Mouse (Mus musculus) intestine, embryonic 14.5 days (tissue): Measurements from ENCODE around the gene Crip3. TPM values are rescaled to one million over a fixed set of nuclear protein-coding genes. Genes with fewer than 3 reads are reported as not detected.

Source experiments
- ATAC-seq: fragments of 200-750 bp; cut with Nextera tagmentation; replicated peaks from 2 replicates; pipeline ENCODE4 v1.8.0; 2017; ENCODE audit warnings: low read depth, moderate number of reproducible peaks, moderate TSS enrichment, moderate library complexity; ENCODE audit not compliant: low FRiP score, low TSS enrichment
- DNase-seq: peaks from one replicate; pipeline ENCODE4 v3.0.0-alpha.2; 2018; ENCODE audit warnings: low spot score
- H3K27ac ChIP-seq: fragments of 300-500 bp; sonication (generic); 2 replicates; pipeline ENCODE4 v1.5.1; 2014; ENCODE audit warnings: low read depth, mild to moderate bottlenecking, control low read depth
- H3K27me3 ChIP-seq: fragments of 300-500 bp; sonication (generic); replicated peaks from 2 replicates; pipeline ENCODE4 v1.6.1; 2014; ENCODE audit warnings: low read length, control low read depth; ENCODE audit not compliant: control insufficient read depth, insufficient read depth
- H3K36me3 ChIP-seq: fragments of 300-500 bp; sonication (generic); 2 replicates; pipeline ENCODE4 v1.6.1; 2014; ENCODE audit warnings: low read length, control low read depth; ENCODE audit not compliant: control insufficient read depth, insufficient read depth
- H3K4me1 ChIP-seq: fragments of 300-500 bp; sonication (generic); replicated peaks from 2 replicates; pipeline ENCODE4 v1.6.1; 2014; ENCODE audit warnings: low read length, control low read depth, mixed read lengths; ENCODE audit not compliant: control insufficient read depth, insufficient read depth
- H3K4me2 ChIP-seq: fragments of 300-500 bp; sonication (generic); 2 replicates; pipeline ENCODE4 v1.6.1; 2014; ENCODE audit warnings: low read length
- H3K4me3 ChIP-seq: fragments of 300-500 bp; sonication (generic); 2 replicates; pipeline ENCODE4 v1.5.1; 2014; ENCODE audit warnings: low read depth, low read length, control low read depth, mixed read lengths
- H3K9ac ChIP-seq: fragments of 300-500 bp; sonication (generic); 2 replicates; pipeline ENCODE4 v1.6.1; 2014; ENCODE audit warnings: mild to moderate bottlenecking, low read length
- H3K9me3 ChIP-seq: fragments of 300-500 bp; sonication (generic); 2 replicates; pipeline ENCODE4 v1.6.1; 2016; ENCODE audit warnings: low read length, control low read depth; ENCODE audit not compliant: control insufficient read depth
- WGBS: fragments of 180-500 bp; shearing (Covaris S2); extraction: QIAGEN DNeasy Blood & Tissue Kit; methylation state at CpG from one replicate; pipeline ENCODE4 v1.1.7; 2014; 5-methylcytosine and 5-hydroxymethylcytosine counted together
- polyA plus RNA-seq: library from polyadenylated mRNA; unstranded; fragments of >200 nt; fragmentation: Nextera tagmentation; extraction: Ambion mirVana; gene quantifications from 2 replicates; pipeline ENCODE4 v1.2.1, GENCODE M21; 2014

The Crip3 gene
- polyA plus RNA-seq, 1 experiment from 2014 or later: 0.57 TPM

- Histone ChIP-seq H3K4me3 (no peak overlapping the region), H3K9ac (no peak overlapping the region), H3K4me1 (peaks cover 7% of the 10 kb centered on the region; the same call in 1 of the 2 replicates), H3K27me3 (peaks cover 50% of the 10 kb centered on the region), H3K4me2 (no peak overlapping the region), H3K27ac (no peak overlapping the region), H3K36me3 (no peaks in the 10 kb centered on the region), H3K9me3 (no peaks in the 10 kb centered on the region)
- ATAC-seq (no peak), DNase-seq (no peak)
- 28% methylated on average over 5 of the region's 5 CpGs for WGBS
Measured at GRCm38 (mm10) chr17:46452683-46453082, 24.0 kb downstream of the Crip3 start.

- no peak overlapping the region for H3K27ac ChIP-seq
- DNase-seq (no peak), ATAC-seq (no peak)
- H3K36me3 ChIP-seq: no peaks in the 10 kb centered on the region
- 4% methylated on average over 13 of the region's 13 CpGs for WGBS
- no peak overlapping the region; the same call in 1 of the 2 replicates for H3K4me2 ChIP-seq
- H3K27me3 ChIP-seq: peaks cover 56% of the 10 kb centered on the region
- H3K4me1 ChIP-seq: peaks cover 7% of the 10 kb centered on the region; the same call in 1 of the 2 replicates
- no peak overlapping the region for H3K4me3 ChIP-seq
- H3K9me3 ChIP-seq: no peaks in the 10 kb centered on the region
- H3K9ac ChIP-seq: no peak overlapping the region
Measured at GRCm38 (mm10) chr17:46453302-46453948, 24.7 kb downstream of the Crip3 start.

- Histone ChIP-seq H3K9me3 (no peaks in the 10 kb centered on the region), H3K4me1 (peaks cover 7% of the 10 kb centered on the region; the same call in 1 of the 2 replicates), H3K27me3 (peaks cover 62% of the 10 kb centered on the region), H3K4me3 (peak overlapping the region; percentile 23), H3K36me3 (no peaks in the 10 kb centered on the region), H3K27ac (no peak overlapping the region), H3K9ac (no peak overlapping the region), H3K4me2 (peak overlapping the region; percentile 64)
- DNase-seq (no peak), ATAC-seq (no peak)
- WGBS: 2% methylated on average over 26 of the region's 26 CpGs
Measured at GRCm38 (mm10) chr17:46453970-46454411, 25.3 kb downstream of the Crip3 start.

GRCm38 (mm10) chr17:46454539-46454938, 25.8 kb downstream of the Crip3 start:
- Histone ChIP-seq H3K4me1 (peaks cover 7% of the 10 kb centered on the region; the same call in 1 of the 2 replicates), H3K36me3 (no peaks in the 10 kb centered on the region), H3K4me3 (peak overlapping the region; percentile 25; the same call in 1 of the 2 replicates), H3K27ac (no peak overlapping the region), H3K9ac (no peak overlapping the region), H3K4me2 (peak overlapping the region; percentile 64), H3K9me3 (no peaks in the 10 kb centered on the region), H3K27me3 (peaks cover 67% of the 10 kb centered on the region)
- no peak for ATAC-seq
- DNase-seq: no peak
- under 1% methylated on average over 9 of the region's 9 CpGs for WGBS

- peaks cover 7% of the 10 kb centered on the region; the same call in 1 of the 2 replicates for H3K4me1 ChIP-seq
- H3K36me3 ChIP-seq: no peaks in the 10 kb centered on the region
- peaks cover 74% of the 10 kb centered on the region for H3K27me3 ChIP-seq
- WGBS: 1% methylated on average over 33 of the region's 33 CpGs
- H3K4me3 ChIP-seq: peak overlapping the region; percentile 25
- no peak overlapping the region for H3K9ac ChIP-seq
- H3K9me3 ChIP-seq: no peaks in the 10 kb centered on the region
- peak overlapping the region; percentile 64 for H3K4me2 ChIP-seq
- DNase-seq (no peak), ATAC-seq (peak; percentile 30)
- H3K27ac ChIP-seq: no peak overlapping the region
Measured at GRCm38 (mm10) chr17:46455110-46455691, 26.5 kb downstream of the Crip3 start.

- H3K4me3 ChIP-seq: no peak overlapping the region
- no peaks in the 10 kb centered on the region for H3K9me3 ChIP-seq
- DNase-seq (no peak), ATAC-seq (no peak)
- H3K4me1 ChIP-seq: peaks cover 15% of the 10 kb centered on the region
- H3K4me2 ChIP-seq: no peak overlapping the region
- no peak overlapping the region for H3K27ac ChIP-seq
- 14% methylated on average over 10 of the region's 10 CpGs for WGBS
- H3K36me3 ChIP-seq: no peaks in the 10 kb centered on the region
- no peak overlapping the region for H3K9ac ChIP-seq
- H3K27me3 ChIP-seq: peaks cover 86% of the 10 kb centered on the region
Measured at GRCm38 (mm10) chr17:46457791-46458190, 29.1 kb downstream of the Crip3 start.

- peaks cover 79% of the 10 kb centered on the region for H3K27me3 ChIP-seq
- 36% methylated on average over 3 of the region's 3 CpGs for WGBS
- DNase-seq: no peak
Measured at GRCm38 (mm10) chr17:46458439-46458838, 29.7 kb downstream of the Crip3 start.

GRCm38 (mm10) chr17:46460673-46461072, 31.9 kb downstream of the Crip3 start:
- WGBS: 1% methylated on average over 32 of the region's 32 CpGs
- H3K9me3 ChIP-seq: no peaks in the 10 kb centered on the region
- ATAC-seq (no peak), DNase-seq (no peak)
- peaks cover 8% of the 10 kb centered on the region; the same call in 1 of the 2 replicates for H3K4me1 ChIP-seq
- peak overlapping the region; percentile 30 for H3K9ac ChIP-seq
- no peaks in the 10 kb centered on the region for H3K36me3 ChIP-seq
- peak overlapping the region; percentile 38 for H3K4me3 ChIP-seq
- peaks cover 57% of the 10 kb centered on the region for H3K27me3 ChIP-seq
- H3K4me2 ChIP-seq: peak overlapping the region; percentile 61
- no peak overlapping the region for H3K27ac ChIP-seq

More at GRCm38 (mm10) chr17:46458439-46458838, 29.7 kb downstream of the Crip3 start:
- H3K36me3 ChIP-seq: no peaks in the 10 kb centered on the region
- H3K9me3 ChIP-seq: no peaks in the 10 kb centered on the region
- H3K4me2 ChIP-seq: no peak overlapping the region
- H3K4me1 ChIP-seq: peaks cover 15% of the 10 kb centered on the region
- no peak overlapping the region for H3K27ac ChIP-seq
- ATAC-seq: no peak
- no peak overlapping the region for H3K4me3 ChIP-seq
- no peak overlapping the region for H3K9ac ChIP-seq
